ENCODE assay signal across 8 mouse cellular contexts in genomic region chr6:72989028-72989736, GRCm38 (mm10). TPM values are rescaled to one million over a fixed set of nuclear protein-coding genes. Genes with fewer than 3 reads are reported as not detected.
DNase-seq lines count a peak whose midpoint lies in the region; ATAC-seq and TF ChIP-seq lines count a peak whose summit lies in the region.

No protein-coding gene starts in this region.

- no peak overlapping the region for H3K4me3 ChIP-seq in heart, postnatal 0 days (ENCODE audit: low read depth, low read length)
- H3K4me3 ChIP-seq in heart, embryonic 10.5 days = no peak overlapping the region
- H3K4me3 ChIP-seq in forebrain, embryonic 10.5 days = 0 out of 2 replicates have a peak overlapping the region, but pooled peaks have one; percentile 2
- no peak overlapping the region for H3K4me3 ChIP-seq in macrophage (ENCODE audit: inconsistent target)

- no peaks in the 10 kb centered on the region for H3K79me2 ChIP-seq in macrophage (ENCODE audit: inconsistent target)

- WGBS in heart, postnatal 0 days = 29% methylated on average over 7 of the region's 7 CpGs
- WGBS in heart, embryonic 10.5 days = 31% methylated on average over 7 of the region's 7 CpGs
- WGBS in forebrain, embryonic 10.5 days = 36% methylated on average over 7 of the region's 7 CpGs
- 47% methylated on average over 7 of the region's 7 CpGs for WGBS in macrophage (ENCODE audit: missing documents)

- no peak overlapping the region for H3K27ac ChIP-seq in heart, postnatal 0 days (ENCODE audit: low read depth)
- no peak overlapping the region for H3K27ac ChIP-seq in heart, embryonic 10.5 days
- peak overlapping the region; percentile 56 for H3K27ac ChIP-seq in forebrain, embryonic 10.5 days
- H3K27ac ChIP-seq in macrophage = 0 out of 2 replicates have a peak overlapping the region, but pooled peaks have one; percentile 12

- H3K9me3 ChIP-seq in heart, postnatal 0 days (replicated peaks; ENCODE audit: control insufficient read depth, low read length) = no peaks in the 10 kb centered on the region
- no peaks in the 10 kb centered on the region for H3K9me3 ChIP-seq in heart, embryonic 10.5 days
- no peaks in the 10 kb centered on the region for H3K9me3 ChIP-seq in forebrain, embryonic 10.5 days

- in situ Hi-C loops in Patski (cut with MboI; ENCODE audit: low pct_unique_long_range_greater_than_20kb) = no loop called here

- peak; percentile 13 for DNase-seq in heart, postnatal 0 days (ENCODE audit: low spot score)
- DNase-seq in heart, embryonic 10.5 days (ENCODE audit: low spot score) = no peak
- DNase-seq in Patski (ENCODE audit: low read depth, low spot score) = peak; percentile 58
- DNase-seq in forebrain, embryonic 10.5 days (ENCODE audit: extremely low spot score, low spot score) = peak; percentile 46
- no peak for DNase-seq in spleen, adult 12 weeks (ENCODE audit: low spot score)
- no peak for DNase-seq in adrenal gland, adult 2 months
- DNase-seq in layer of hippocampus, postnatal 14 days (ENCODE audit: low spot score in 2 of 2) = no peak

- CTCF ChIA-PET in Patski (lab: Charles Lee) = interaction anchor here (1.5 kb wide), 1 partner anchor 9 kb away, joined by 3 read pairs; no protein-coding TSS in a partner anchor

- no peak overlapping the region for H3K4me2 ChIP-seq in heart, postnatal 0 days (ENCODE audit: low read depth, low read length)

- TF ChIP-seq EP300 in heart, postnatal 0 days (IDR thresholded peaks at IDR 0.05; ENCODE audit: low read depth) = no peak

- 0 out of 2 replicates have a peak, but pooled peaks cover 5% of the 10 kb centered on the region for H3K4me1 ChIP-seq in heart, postnatal 0 days (ENCODE audit: control insufficient read depth, insufficient read depth)
- peaks cover 8% of the 10 kb centered on the region; the same call in 1 of the 2 replicates for H3K4me1 ChIP-seq in heart, embryonic 10.5 days
- H3K4me1 ChIP-seq in forebrain, embryonic 10.5 days = peaks cover 15% of the 10 kb centered on the region

- POLR2A ChIA-PET in Patski (lab: Charles Lee) = interaction anchor here (1.9 to 2.0 kb wide), 2 partner anchors 14 to 25 kb away, joined by 5 to 6 read pairs; no protein-coding TSS in a partner anchor

- no peak for TF ChIP-seq CTCF in heart, postnatal 0 days (IDR thresholded peaks at IDR 0.05; ENCODE audit: low read depth)
- TF ChIP-seq CTCF in Patski (IDR thresholded peaks at IDR 0.05) = no peak

- no peak for ATAC-seq in heart, postnatal 0 days (ENCODE audit: insufficient read depth, low read depth)
- peak; percentile 82 for ATAC-seq in Patski

- H3K36me3 ChIP-seq in heart, postnatal 0 days (replicated peaks; ENCODE audit: control insufficient read depth, insufficient read depth, low read length) = no peaks in the 10 kb centered on the region
- no peaks in the 10 kb centered on the region for H3K36me3 ChIP-seq in heart, embryonic 10.5 days
- H3K36me3 ChIP-seq in forebrain, embryonic 10.5 days (replicated peaks) = no peaks in the 10 kb centered on the region
- H3K36me3 ChIP-seq in macrophage (ENCODE audit: inconsistent target) = no peaks in the 10 kb centered on the region

- no peak overlapping the region for H3K9ac ChIP-seq in heart, postnatal 0 days (replicated peaks; ENCODE audit: low read depth, low read length)

- H3K27me3 ChIP-seq in heart, postnatal 0 days (ENCODE audit: control insufficient read depth, insufficient read depth, low read length) = no peaks in the 10 kb centered on the region
- no peaks in the 10 kb centered on the region for H3K27me3 ChIP-seq in heart, embryonic 10.5 days (ENCODE audit: insufficient read depth, poor library complexity, severe bottlenecking)
- no peaks in the 10 kb centered on the region for H3K27me3 ChIP-seq in Patski
- no peaks in the 10 kb centered on the region for H3K27me3 ChIP-seq in forebrain, embryonic 10.5 days (ENCODE audit: poor library complexity, severe bottlenecking)

RNA-seq across cellular contexts. Expression of gene Tmsb10, which starts 30.6 kb away (rescaled TPM):
- total RNA-seq in heart, postnatal 0 days (2014; rRNA removed; ENCODE audit: low replicate concordance) = 43.7 and 63.7 TPM in 2 replicates
- polyA plus RNA-seq in heart, postnatal 0 days (2015; fragmentation: Nextera tagmentation; extraction: Ambion mirVana) = 1,264 and 1,367 TPM in 2 replicates
- polyA plus RNA-seq in heart, embryonic 10.5 days (2016; fragmentation: Nextera tagmentation; extraction: Ambion mirVana) = 1,830 and 2,375 TPM in 2 replicates
- 350 TPM for polyA plus RNA-seq in Patski (2021)
- polyA plus RNA-seq in forebrain, embryonic 10.5 days (2016; fragmentation: Nextera tagmentation; extraction: Ambion mirVana) = 2,414 and 2,501 TPM in 2 replicates
- total RNA-seq in macrophage (2018; cell fraction: chromatin; rRNA removed) = 100 to 1,000 TPM in 5 of 26 experiments, 10 to 100 TPM in 21; 25.9 to 371 (median 55.7) TPM
- 1,000 to 10,000 TPM in 24 of 26 experiments, 100 to 1,000 TPM in 2; 980 to 3,153 (median 1,603) TPM for total RNA-seq in macrophage (2018; cell fraction: cytosol; rRNA removed)
- 100 to 1,000 TPM in 25 of 26 experiments, 10 to 100 TPM in 1; 81.9 to 542 (median 303) TPM for total RNA-seq in macrophage (2018; cell fraction: nucleus; rRNA removed)
- polyA plus RNA-seq in macrophage (2018) = 1,065 to 2,086 TPM (median 1,228 TPM) in 3 replicates
- total RNA-seq in adrenal gland, adult 2 months (2021) = 100 to 1,000 TPM; 169 to 249 TPM
- polyA plus RNA-seq in adrenal gland, adult 2 months (2012; rRNA removed) = 18.0 and 18.5 TPM in 2 replicates
- 100 to 1,000 TPM; 787 to 793 TPM for total RNA-seq in layer of hippocampus, postnatal 14 days (2021)

Comparison
In these comparisons a context has a peak if more than half of its experiments do, and no peak if none do; other contexts are left out.
1. DNase-seq: peak in heart, postnatal 0 days (single experiment), Patski (single experiment) and forebrain, embryonic 10.5 days (single experiment); none in heart, embryonic 10.5 days (single experiment), spleen, adult 12 weeks (single experiment), adrenal gland, adult 2 months (single experiment) and layer of hippocampus, postnatal 14 days (0 of 2).
2. H3K27ac ChIP-seq: peak in forebrain, embryonic 10.5 days (single experiment) and macrophage (single experiment); none in heart, postnatal 0 days (single experiment) and heart, embryonic 10.5 days (single experiment).
3. RNA of gene Tmsb10, which starts 30.6 kb away (polyA plus RNA-seq): 2,414 to 2,501 TPM in forebrain, embryonic 10.5 days, 1,830 to 2,375 TPM in heart, embryonic 10.5 days, 1,065 to 2,086 TPM in macrophage, 1,264 to 1,367 TPM in heart, postnatal 0 days and 350 TPM in Patski (single experiment); 18.0 to 18.5 TPM in adrenal gland, adult 2 months; every median in the first group is over 10 times any median in the second.